Mouse (Mus musculus) embryonic facial prominence, embryonic 14.5 days (tissue): ENCODE results near the gene Slc39a3. TPM values are rescaled to one million over a fixed set of nuclear protein-coding genes. Genes with fewer than 3 reads are reported as not detected.
A peak's percentile ranks its signal among the peaks of the same experiment; 100 is the strongest.

Experiments
- ATAC-seq: fragments of 200-750 bp; cut with Nextera tagmentation; 2 replicates; pipeline ENCODE4 v1.8.0; 2017; ENCODE audit warnings: low read depth, moderate number of reproducible peaks, moderate TSS enrichment
- DNase-seq: peaks from one replicate; pipeline ENCODE4 v3.0.0-alpha.2; 2015; ENCODE audit warnings: low spot score
- H3K27ac ChIP-seq: fragments of 300-500 bp; sonication (generic); replicated peaks from 2 replicates; pipeline ENCODE4 v1.5.1; 2014; ENCODE audit warnings: low read depth, mild to moderate bottlenecking, low read length, moderate library complexity
- H3K27me3 ChIP-seq: fragments of 300-500 bp; sonication (generic); replicated peaks from 2 replicates; pipeline ENCODE4 v1.6.1; 2014; ENCODE audit warnings: low read length; ENCODE audit not compliant: control insufficient read depth, insufficient read depth
- H3K36me3 ChIP-seq: fragments of 300-500 bp; sonication (generic); 2 replicates; pipeline ENCODE4 v1.6.1; 2014; ENCODE audit warnings: low read length, mixed read lengths; ENCODE audit not compliant: control insufficient read depth, insufficient read depth
- H3K4me1 ChIP-seq: fragments of 300-500 bp; sonication (generic); 2 replicates; pipeline ENCODE4 v1.6.1; 2014; ENCODE audit warnings: antibody characterized with exemption, low read length; ENCODE audit not compliant: control insufficient read depth, insufficient read depth
- H3K4me2 ChIP-seq: fragments of 300-500 bp; sonication (generic); 2 replicates; pipeline ENCODE4 v1.6.1; 2014; ENCODE audit warnings: low read depth, mild to moderate bottlenecking, low read length, moderate library complexity, mixed read lengths
- H3K4me3 ChIP-seq: fragments of 300-500 bp; sonication (generic); 2 replicates; pipeline ENCODE4 v1.5.1; 2014; ENCODE audit warnings: low read depth, mild to moderate bottlenecking, low read length
- H3K9ac ChIP-seq: fragments of 300-500 bp; sonication (generic); 2 replicates; pipeline ENCODE4 v1.6.1; 2014; ENCODE audit warnings: low read depth, mild to moderate bottlenecking, low read length, moderate library complexity, mixed read lengths
- H3K9me3 ChIP-seq: fragments of 300-500 bp; sonication (generic); 2 replicates; pipeline ENCODE4 v1.6.1; 2016; ENCODE audit warnings: low read length; ENCODE audit not compliant: control insufficient read depth
- WGBS: fragments of 180-500 bp; shearing (Covaris S2); extraction: QIAGEN DNeasy Blood & Tissue Kit; methylation state at CpG from one replicate; pipeline ENCODE4 v1.1.7; 2014; 5-methylcytosine and 5-hydroxymethylcytosine counted together
- polyA plus RNA-seq: library from polyadenylated mRNA; unstranded; fragments of >200 nt; fragmentation: Nextera tagmentation; extraction: Ambion mirVana; gene quantifications from 2 replicates; pipeline ENCODE4 v1.2.1, GENCODE M21; 2014

The Slc39a3 gene
- 11.9 and 15.4 TPM in 2 replicates for polyA plus RNA-seq

DNA sequence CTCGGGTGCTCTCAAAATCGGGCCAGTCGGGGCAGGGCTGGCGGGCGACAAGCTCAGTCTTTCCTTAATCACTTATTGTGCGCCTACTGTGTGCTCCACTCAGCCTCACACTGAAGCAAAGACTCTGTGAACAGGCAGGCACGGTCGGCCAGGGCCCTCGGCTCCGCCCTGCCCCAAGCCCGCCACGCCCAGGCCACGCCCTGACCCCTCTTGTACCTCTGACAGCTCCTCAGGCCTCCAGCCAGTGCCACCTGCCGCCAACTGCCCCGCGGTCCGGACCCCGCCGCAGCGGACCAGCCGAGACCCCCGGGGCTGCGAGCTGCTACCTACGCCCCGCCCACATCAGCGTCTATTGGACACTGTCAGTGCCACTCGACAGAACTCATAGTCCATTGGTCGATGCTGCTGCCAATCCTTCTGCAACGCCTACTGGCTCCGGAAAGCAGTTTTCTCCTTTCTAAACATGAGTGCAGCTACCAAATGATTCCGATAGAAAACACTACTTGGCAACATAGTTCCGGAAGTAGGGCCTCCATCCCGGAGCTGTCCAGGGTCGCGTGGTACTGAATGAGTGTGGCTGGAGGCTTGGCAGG is at the start of gene Slc39a3:
Gene Slc39a3, minus strand, starts transcription at position 439 of the 593 bp plus-strand sequence.
- Histone ChIP-seq H3K4me1 (no peaks in the 10 kb centered on the region), H3K4me3 (peak within 1 kb of the TSS; percentile 66), H3K27ac (no peak within 1 kb of the TSS), H3K4me2 (peak within 1 kb of the TSS; percentile 64), H3K9me3 (no peaks in the 10 kb centered on the region), H3K36me3 (0 out of 2 replicates have a peak, but pooled peaks cover 3% of the 10 kb centered on the region), H3K27me3 (no peaks in the 10 kb centered on the region), H3K9ac (peak within 1 kb of the TSS; percentile 78)
- WGBS: 1% methylated on average over 35 of the region's 35 CpGs
- ATAC-seq (peak; percentile 100), DNase-seq (peak; percentile 98)

DNA sequence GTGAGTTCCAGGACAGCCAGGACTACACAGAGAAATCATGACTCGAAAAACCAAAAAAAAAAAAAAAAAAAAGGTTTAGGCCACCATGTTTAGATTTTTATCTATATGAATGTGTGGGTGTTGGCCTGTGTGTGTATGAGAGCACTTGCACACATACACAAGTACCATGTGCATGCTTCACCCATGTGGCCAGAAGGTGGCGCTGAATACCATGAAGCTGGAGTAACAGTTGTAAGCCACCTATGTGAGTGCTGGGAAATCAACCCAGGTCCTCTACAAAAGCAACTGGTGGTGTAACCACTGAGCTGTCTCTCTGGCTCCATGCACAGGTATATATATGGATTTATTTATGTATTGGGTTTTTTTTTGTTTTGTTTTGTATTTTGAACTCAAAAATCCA is 49.8 kb upstream of the Slc39a3 start:
- Histone ChIP-seq H3K36me3 (peaks cover 14% of the 10 kb centered on the region), H3K9ac (no peak overlapping the region), H3K4me1 (no peaks in the 10 kb centered on the region), H3K4me3 (no peak overlapping the region), H3K27me3 (no peaks in the 10 kb centered on the region), H3K9me3 (no peaks in the 10 kb centered on the region), H3K4me2 (no peak overlapping the region), H3K27ac (no peak overlapping the region)
- WGBS: 58% methylated on average over 2 of the region's 2 CpGs
- no peak for DNase-seq
- no peak for ATAC-seq

GRCm38 (mm10) chr10:81082168-81082960 is 45.1 kb upstream of the Slc39a3 start:
- WGBS: 73% methylated on average over 7 of the region's 7 CpGs
- DNase-seq: peak; percentile 56

GRCm38 (mm10) chr10:81080008-81080655 is 42.9 kb upstream of the Slc39a3 start:
- Histone ChIP-seq H3K27me3 (no peaks in the 10 kb centered on the region), H3K9ac (no peak overlapping the region), H3K27ac (no peak overlapping the region), H3K36me3 (peaks cover 81% of the 10 kb centered on the region), H3K4me2 (no peak overlapping the region), H3K4me3 (no peak overlapping the region), H3K4me1 (no peaks in the 10 kb centered on the region), H3K9me3 (no peaks in the 10 kb centered on the region)
- ATAC-seq (no peak), DNase-seq (no peak)
- 89% methylated on average over 30 of the region's 31 CpGs for WGBS

More at GRCm38 (mm10) chr10:81082168-81082960, 45.1 kb upstream of the Slc39a3 start:
- H3K4me1 ChIP-seq: no peaks in the 10 kb centered on the region
- H3K27ac ChIP-seq: no peak overlapping the region
- H3K27me3 ChIP-seq: no peaks in the 10 kb centered on the region
- peaks cover 61% of the 10 kb centered on the region for H3K36me3 ChIP-seq
- H3K4me2 ChIP-seq: no peak overlapping the region
- peak; percentile 39; the same call in 1 of the 2 replicates for ATAC-seq
- no peak overlapping the region for H3K9ac ChIP-seq
- H3K9me3 ChIP-seq: no peaks in the 10 kb centered on the region
- no peak overlapping the region for H3K4me3 ChIP-seq

GRCm38 (mm10) chr10:81077916-81078315 is 40.7 kb upstream of the Slc39a3 start:
- H3K27me3 ChIP-seq: no peaks in the 10 kb centered on the region
- H3K4me2 ChIP-seq: no peak overlapping the region
- H3K36me3 ChIP-seq: peaks cover 97% of the 10 kb centered on the region

DNA sequence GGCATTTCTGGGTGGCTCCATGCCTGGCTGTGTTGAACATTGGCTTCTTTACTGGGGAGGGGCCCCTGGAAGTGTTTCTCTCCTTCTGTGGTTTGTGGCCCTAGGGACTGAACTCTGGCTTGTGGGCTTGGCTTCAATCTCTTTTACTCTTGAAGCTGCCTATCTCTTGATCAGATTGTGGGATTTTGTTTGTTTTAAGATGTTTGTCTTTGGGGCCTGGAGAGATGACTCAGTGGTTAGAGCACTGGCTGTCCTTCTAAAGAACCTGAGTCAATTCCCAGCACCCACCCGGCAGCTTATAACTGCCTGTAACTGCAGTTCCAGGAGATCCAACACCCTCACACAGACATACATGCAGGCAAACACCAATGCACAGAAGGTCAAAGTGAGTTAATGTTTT is 39.1 kb upstream of the Slc39a3 start:
- Histone ChIP-seq H3K9ac (no peak overlapping the region), H3K36me3 (peaks cover 82% of the 10 kb centered on the region)
- no peak for ATAC-seq

More at GRCm38 (mm10) chr10:81077916-81078315, 40.7 kb upstream of the Slc39a3 start:
- Histone ChIP-seq H3K9ac (no peak overlapping the region), H3K4me1 (no peaks in the 10 kb centered on the region), H3K27ac (no peak overlapping the region), H3K4me3 (no peak overlapping the region), H3K9me3 (no peaks in the 10 kb centered on the region)
- DNase-seq: no peak
- no peak for ATAC-seq
- 92% methylated on average over 11 of the region's 11 CpGs for WGBS

GRCm38 (mm10) chr10:81075734-81076133 is 38.5 kb upstream of the Slc39a3 start:
- Histone ChIP-seq H3K9me3 (no peaks in the 10 kb centered on the region), H3K9ac (no peak overlapping the region), H3K4me2 (no peak overlapping the region), H3K27me3 (no peaks in the 10 kb centered on the region), H3K4me3 (no peak overlapping the region), H3K27ac (no peak overlapping the region), H3K4me1 (peaks cover 5% of the 10 kb centered on the region), H3K36me3 (peaks cover 76% of the 10 kb centered on the region)
- WGBS: 92% methylated on average over 8 of the region's 8 CpGs
- no peak for ATAC-seq
- no peak for DNase-seq

More for the DNA sequence above, 39.1 kb upstream of the Slc39a3 start:
- Histone ChIP-seq H3K4me3 (no peak overlapping the region), H3K9me3 (no peaks in the 10 kb centered on the region), H3K27ac (no peak overlapping the region), H3K4me2 (no peak overlapping the region), H3K4me1 (no peaks in the 10 kb centered on the region), H3K27me3 (no peaks in the 10 kb centered on the region)
- WGBS: 73% methylated on average over 1 of the region's 1 CpGs
- DNase-seq: no peak

DNA sequence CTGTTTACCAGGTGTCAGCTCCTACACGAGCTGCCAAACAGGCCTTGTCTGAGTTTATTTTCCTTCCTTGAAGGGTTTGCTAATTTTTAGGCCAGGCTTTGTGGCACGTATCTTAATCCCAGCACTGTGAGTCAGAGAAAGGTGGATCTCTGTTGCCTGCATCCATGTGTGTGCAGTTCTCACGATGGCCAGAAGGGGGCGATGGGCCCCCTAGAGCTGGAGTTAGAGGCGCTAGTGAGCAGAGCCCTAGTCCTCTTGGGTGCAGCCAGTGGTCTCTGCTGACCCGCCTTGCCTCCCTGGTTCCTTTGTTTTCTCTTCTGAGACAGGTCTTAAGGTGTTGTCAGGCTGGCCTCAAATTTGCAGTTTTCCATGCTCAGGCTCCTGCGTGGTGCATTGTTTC is 36.2 kb upstream of the Slc39a3 start:
- Histone ChIP-seq H3K9me3 (no peaks in the 10 kb centered on the region), H3K4me2 (no peak overlapping the region), H3K27ac (no peak overlapping the region), H3K9ac (no peak overlapping the region), H3K36me3 (peaks cover 54% of the 10 kb centered on the region), H3K27me3 (no peaks in the 10 kb centered on the region), H3K4me3 (no peak overlapping the region), H3K4me1 (peaks cover 9% of the 10 kb centered on the region)
- ATAC-seq (no peak), DNase-seq (no peak)
- 66% methylated on average over 7 of the region's 7 CpGs for WGBS
